Mouse (Mus musculus) spleen, adult 2 months (tissue): Measurements from ENCODE around the gene Cd2.

Experiments used
- CTCF ChIP-seq: fragments of 200-500 bp; IDR thresholded peaks from 2 replicates; pipeline ENCODE4 v1.5.1; 2011; ENCODE audit warnings: mild to moderate bottlenecking, inconsistent platforms; ENCODE audit not compliant: insufficient read depth, insufficient read length, insufficient replicate concordance; ENCODE audit errors: extremely low read depth
- POLR2A ChIP-seq: fragments of 200-500 bp; IDR thresholded peaks from 2 replicates; pipeline ENCODE4 v1.6.1; 2011; ENCODE audit warnings: low read depth, low read length, inconsistent platforms

GRCm38 (mm10) chr3:101268361-101268760 lies 19.4 kb downstream of the Cd2 start:
- no peak for TF ChIP-seq CTCF
- TF ChIP-seq POLR2A: no peak
